In genomic region chr12:105784196-105784999, GRCm38 (mm10) we compare ENCODE assay signal across 8 mouse cellular contexts. TPM values are rescaled to one million over a fixed set of nuclear protein-coding genes. Genes with fewer than 3 reads are reported as not detected.
DNase-seq lines count a peak whose midpoint lies in the region; ATAC-seq and TF ChIP-seq lines count a peak whose summit lies in the region.

Papola (plus strand) TSS chr12:105784694.

- no peak for TF ChIP-seq CTCF in lung, postnatal 0 days (IDR thresholded peaks at IDR 0.05)

- H3K9ac ChIP-seq in lung, postnatal 0 days (replicated peaks; ENCODE audit: low read depth) = peak within 1 kb of the TSS; percentile 90

- no peaks in the 10 kb centered on the region for H3K27me3 ChIP-seq in hindbrain, embryonic 10.5 days (ENCODE audit: insufficient read depth, poor library complexity, severe bottlenecking)
- no peaks in the 10 kb centered on the region for H3K27me3 ChIP-seq in lung, postnatal 0 days (replicated peaks; ENCODE audit: insufficient read depth, low read length)

- ATAC-seq in frontal cortex, adult (ENCODE audit: low TSS enrichment) = peak; percentile 87
- peak; percentile 96 for ATAC-seq in lung, postnatal 0 days

- TF ChIP-seq EP300 in lung, postnatal 0 days (IDR thresholded peaks at IDR 0.05) = no peak

- DNase-seq in MN1 (ENCODE audit: low spot score) = peak; percentile 89
- peak; percentile 90 for DNase-seq in cerebellum, adult 9-10 months
- peak; percentile 95 for DNase-seq in hindbrain, embryonic 10.5 days (ENCODE audit: low spot score)
- DNase-seq in layer of hippocampus, adult 9-11 months = peak; percentile 92
- DNase-seq in lung, postnatal 0 days (ENCODE audit: low spot score) = peak; percentile 95
- DNase-seq in ovary, postnatal 14 days (ENCODE audit: low spot score) = peak; percentile 74
- DNase-seq in thymus, postnatal 14 days = peak; percentile 90

- under 1% methylated on average over 81 of the region's 85 CpGs for WGBS in hindbrain, embryonic 10.5 days
- 1% methylated on average over 55 of the region's 85 CpGs for WGBS in lung, postnatal 0 days

- no peaks in the 10 kb centered on the region for H3K9me3 ChIP-seq in hindbrain, embryonic 10.5 days
- no peaks in the 10 kb centered on the region for H3K9me3 ChIP-seq in lung, postnatal 0 days (ENCODE audit: low read length)

- H3K4me3 ChIP-seq in hindbrain, embryonic 10.5 days = peak within 1 kb of the TSS; percentile 87
- H3K4me3 ChIP-seq in lung, postnatal 0 days (ENCODE audit: low read depth, low read length) = peak within 1 kb of the TSS; percentile 98

- peak within 1 kb of the TSS; percentile 98 for H3K27ac ChIP-seq in hindbrain, embryonic 10.5 days
- H3K27ac ChIP-seq in lung, postnatal 0 days (ENCODE audit: low read length) = peak within 1 kb of the TSS; percentile 99

- H3K36me3 ChIP-seq in hindbrain, embryonic 10.5 days = peaks cover 32% of the 10 kb centered on the region
- H3K36me3 ChIP-seq in lung, postnatal 0 days (ENCODE audit: insufficient read depth, low read length) = no peaks in the 10 kb centered on the region

- H3K4me2 ChIP-seq in lung, postnatal 0 days (replicated peaks; ENCODE audit: low read depth, low read length) = peak within 1 kb of the TSS; percentile 63

- H3K4me1 ChIP-seq in hindbrain, embryonic 10.5 days (replicated peaks) = peaks cover 20% of the 10 kb centered on the region
- peaks cover 7% of the 10 kb centered on the region; the same call in 1 of the 2 replicates for H3K4me1 ChIP-seq in lung, postnatal 0 days (ENCODE audit: insufficient read depth, low read depth, low read length)

RNA-seq across cellular contexts. Expression of gene Papola, which starts in this region (rescaled TPM):
- 268 and 286 TPM in 2 replicates for polyA plus RNA-seq in hindbrain, embryonic 10.5 days (2016; fragmentation: Nextera tagmentation; extraction: Ambion mirVana)
- polyA plus RNA-seq in lung, postnatal 0 days (2015; fragmentation: Nextera tagmentation; extraction: Ambion mirVana) = 102 and 116 TPM in 2 replicates

Comparison
In these comparisons a context has a peak if more than half of its experiments do, and no peak if none do; other contexts are left out.
1. Peak in every context shown above with its lines: DNase-seq, ATAC-seq, H3K4me3 ChIP-seq and H3K27ac ChIP-seq.